In the genomic region with DNA sequence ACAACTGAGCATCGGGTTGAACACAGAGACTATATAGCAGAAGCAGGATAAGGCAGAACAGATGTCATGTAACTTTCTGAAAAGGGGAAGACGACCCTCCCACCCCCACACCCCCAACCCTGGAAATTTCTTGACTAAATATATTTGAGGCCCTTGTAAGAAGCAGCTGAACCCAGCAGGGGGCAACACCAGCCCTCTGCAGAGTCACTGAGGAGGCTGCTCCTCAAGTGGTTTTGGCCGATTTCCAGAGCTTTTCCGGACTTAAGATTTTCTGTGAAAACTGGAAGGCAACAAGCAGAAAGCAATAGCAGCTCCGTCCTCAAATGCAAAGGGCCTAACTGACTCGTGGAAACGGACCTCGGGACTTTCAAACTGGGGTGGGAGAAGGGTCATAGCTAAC, we compare ENCODE assay signal across 9 mouse cellular contexts. TPM values are rescaled to one million over a fixed set of nuclear protein-coding genes. Genes with fewer than 3 reads are reported as not detected.
DNase-seq lines count a peak whose midpoint lies in the region; ATAC-seq and TF ChIP-seq lines count a peak whose summit lies in the region.
"Had no signal": no experiment of that assay in that cellular context is flagged by ENCODE, and none has a peak within 500 bp of the region (broad histone marks: within the 10 kb centered on the region; RNA-seq: fewer than 3 reads in every experiment).

No protein-coding gene starts in this region.

- peak overlapping the region; percentile 56 for H3K4me2 ChIP-seq in heart, embryonic 16.5 days (ENCODE audit: low read depth, low read length)
- peak overlapping the region; percentile 21; the same call in 1 of the 2 replicates for H3K4me2 ChIP-seq in midbrain, postnatal 0 days (ENCODE audit: low read depth, low read length, poor library complexity, severe bottlenecking)
- H3K4me2 ChIP-seq: liver, embryonic 13.5 days had no signal

- H3K27me3 ChIP-seq in heart, embryonic 16.5 days (ENCODE audit: control insufficient read depth, insufficient read depth, low read length), result no peaks in the 10 kb centered on the region
- H3K27me3 ChIP-seq in midbrain, postnatal 0 days (ENCODE audit: insufficient read depth, low read length), result no peaks in the 10 kb centered on the region
- H3K27me3 ChIP-seq: liver, embryonic 13.5 days had no signal

- H3K36me3 ChIP-seq in heart, embryonic 16.5 days (ENCODE audit: control insufficient read depth, insufficient read depth), result no peaks in the 10 kb centered on the region
- no peaks in the 10 kb centered on the region for H3K36me3 ChIP-seq in midbrain, postnatal 0 days (ENCODE audit: insufficient read depth, low read length)
- H3K36me3 ChIP-seq: liver, embryonic 13.5 days had no signal

- peak; percentile 54 for TF ChIP-seq CTCF in brain, embryonic 14.5 days (IDR thresholded peaks at IDR 0.05; ENCODE audit: borderline replicate concordance, extremely low read depth, insufficient read depth, insufficient read length)
- peak; percentile 57 for TF ChIP-seq CTCF in midbrain, postnatal 0 days (IDR thresholded peaks at IDR 0.05)

- H3K9ac ChIP-seq in heart, embryonic 16.5 days (ENCODE audit: low read length), result peak overlapping the region; percentile 6; the same call in 1 of the 2 replicates
- no peak overlapping the region for H3K9ac ChIP-seq in midbrain, postnatal 0 days (replicated peaks; ENCODE audit: low read length, poor library complexity, severe bottlenecking)
- H3K9ac ChIP-seq: liver, embryonic 13.5 days had no signal

- no peaks in the 10 kb centered on the region for H3K4me1 ChIP-seq in heart, embryonic 16.5 days (ENCODE audit: control insufficient read depth, insufficient read depth, low read length)
- no peaks in the 10 kb centered on the region for H3K4me1 ChIP-seq in midbrain, postnatal 0 days (ENCODE audit: insufficient read depth, low read length)
- H3K4me1 ChIP-seq: liver, embryonic 13.5 days had no signal

- WGBS in heart, embryonic 16.5 days, result 14% methylated on average over 8 of the region's 8 CpGs
- WGBS in midbrain, postnatal 0 days, result 33% methylated on average over 8 of the region's 8 CpGs

- 0 out of 2 replicates have a peak overlapping the region, but pooled peaks have one; percentile 30 for H3K4me3 ChIP-seq in heart, embryonic 16.5 days (ENCODE audit: low read length)
- no peak overlapping the region for H3K4me3 ChIP-seq in midbrain, postnatal 0 days (ENCODE audit: low read depth, low read length)
- H3K4me3 ChIP-seq: liver, embryonic 13.5 days had no signal

- ATAC-seq in heart, embryonic 16.5 days (replicated peaks; ENCODE audit: extremely low read depth, insufficient read depth, low FRiP score), result no peak
- no peak for ATAC-seq in midbrain, postnatal 0 days (ENCODE audit: low FRiP score)

- H3K9me3 ChIP-seq in heart, embryonic 16.5 days (replicated peaks; ENCODE audit: control insufficient read depth, low read length), result no peaks in the 10 kb centered on the region
- H3K9me3 ChIP-seq in midbrain, postnatal 0 days (ENCODE audit: low read length), result no peaks in the 10 kb centered on the region
- H3K9me3 ChIP-seq: liver, embryonic 13.5 days had no signal

- no peak overlapping the region for H3K27ac ChIP-seq in heart, embryonic 16.5 days (ENCODE audit: low read length)
- no peak overlapping the region for H3K27ac ChIP-seq in midbrain, postnatal 0 days (ENCODE audit: low read depth, low read length)
- H3K27ac ChIP-seq: liver, embryonic 13.5 days had no signal

- peak; percentile 41 for DNase-seq in embryo, embryonic 10 days (ENCODE audit: low spot score)
- no peak for DNase-seq in embryo, embryonic 9.5 days (ENCODE audit: extremely low spot score)
- peak; percentile 81 for DNase-seq in 416B (ENCODE audit: low read depth)
- peak; percentile 89 for DNase-seq in brain, embryonic 14.5 days (ENCODE audit: low read depth)
- DNase-seq in layer of hippocampus, postnatal 10 days (ENCODE audit: low spot score in 2 of 2), result peak; percentile 43 to 48
- DNase-seq in midbrain, postnatal 0 days (ENCODE audit: low spot score), result peak; percentile 88
- DNase-seq in thymus, postnatal 4 days, result peak; percentile 47
- DNase-seq: liver, embryonic 13.5 days had no signal

- TF ChIP-seq POLR2A in brain, embryonic 14.5 days (IDR thresholded peaks at IDR 0.05; ENCODE audit: borderline replicate concordance, extremely low read depth, insufficient read depth, insufficient read length, poor library complexity, severe bottlenecking), result no peak

RNA-seq across cellular contexts. Expression of gene Sult6b1, which starts 11.4 kb away (rescaled TPM):
- 0.13 TPM in 1 of 2 replicates, not detected in the other for polyA plus RNA-seq in brain, embryonic 14.5 days (2012; rRNA removed)
- 0.16 and 0.17 TPM in 2 replicates for polyA plus RNA-seq in heart, embryonic 16.5 days (2015; fragmentation: Nextera tagmentation; extraction: Ambion mirVana)
- not detected for total RNA-seq in layer of hippocampus, postnatal 10 days (2021)
- total RNA-seq in midbrain, postnatal 0 days (2014; rRNA removed), result not detected in 2 replicates
- polyA plus RNA-seq in midbrain, postnatal 0 days (2015; fragmentation: Nextera tagmentation; extraction: Ambion mirVana), result not detected in 2 replicates

RNA-seq across cellular contexts. Expression of gene Eif2ak2, which starts 13.0 kb away (rescaled TPM):
- polyA plus RNA-seq in brain, embryonic 14.5 days (2012; rRNA removed), result 1.2 and 2.3 TPM in 2 replicates
- 9.6 and 10.4 TPM in 2 replicates for polyA plus RNA-seq in heart, embryonic 16.5 days (2015; fragmentation: Nextera tagmentation; extraction: Ambion mirVana)
- total RNA-seq in layer of hippocampus, postnatal 10 days (2021), result 10 to 100 TPM in 1 of 2 experiments, 1 to 10 TPM in 1; 6.2 to 11.1 TPM
- 3.3 and 4.0 TPM in 2 replicates for total RNA-seq in midbrain, postnatal 0 days (2014; rRNA removed)
- polyA plus RNA-seq in midbrain, postnatal 0 days (2015; fragmentation: Nextera tagmentation; extraction: Ambion mirVana), result 3.1 and 4.0 TPM in 2 replicates

RNA-seq across cellular contexts. Expression of gene Cebpzos, which starts 20.9 kb away (rescaled TPM):
- polyA plus RNA-seq in brain, embryonic 14.5 days (2012; rRNA removed), result 31.9 and 40.6 TPM in 2 replicates
- polyA plus RNA-seq in heart, embryonic 16.5 days (2015; fragmentation: Nextera tagmentation; extraction: Ambion mirVana), result 80.1 and 83.0 TPM in 2 replicates
- 10 to 100 TPM; 27.7 to 33.4 TPM for total RNA-seq in layer of hippocampus, postnatal 10 days (2021)
- total RNA-seq in midbrain, postnatal 0 days (2014; rRNA removed), result 17.6 and 25.4 TPM in 2 replicates
- polyA plus RNA-seq in midbrain, postnatal 0 days (2015; fragmentation: Nextera tagmentation; extraction: Ambion mirVana), result 132 TPM in 2 replicates

RNA-seq across cellular contexts. Expression of gene Cebpz, which starts 41.5 kb away (rescaled TPM):
- 18.3 and 23.3 TPM in 2 replicates for polyA plus RNA-seq in brain, embryonic 14.5 days (2012; rRNA removed)
- 25.3 and 29.8 TPM in 2 replicates for polyA plus RNA-seq in heart, embryonic 16.5 days (2015; fragmentation: Nextera tagmentation; extraction: Ambion mirVana)
- 10 to 100 TPM; 33.6 to 33.8 TPM for total RNA-seq in layer of hippocampus, postnatal 10 days (2021)
- 18.4 and 20.9 TPM in 2 replicates for total RNA-seq in midbrain, postnatal 0 days (2014; rRNA removed)
- polyA plus RNA-seq in midbrain, postnatal 0 days (2015; fragmentation: Nextera tagmentation; extraction: Ambion mirVana), result 43.3 and 46.2 TPM in 2 replicates

RNA-seq across cellular contexts. Expression of gene Ndufaf7, which starts 41.5 kb away (rescaled TPM):
- polyA plus RNA-seq in brain, embryonic 14.5 days (2012; rRNA removed), result 29.0 and 30.0 TPM in 2 replicates
- 63.5 and 66.1 TPM in 2 replicates for polyA plus RNA-seq in heart, embryonic 16.5 days (2015; fragmentation: Nextera tagmentation; extraction: Ambion mirVana)
- 10 to 100 TPM; 62.8 to 70.1 TPM for total RNA-seq in layer of hippocampus, postnatal 10 days (2021)
- 27.5 and 29.9 TPM in 2 replicates for total RNA-seq in midbrain, postnatal 0 days (2014; rRNA removed)
- polyA plus RNA-seq in midbrain, postnatal 0 days (2015; fragmentation: Nextera tagmentation; extraction: Ambion mirVana), result 56.4 and 61.6 TPM in 2 replicates
